Mouse (Mus musculus): ENCODE data around the gene Dglucy.

Gene Dglucy

DNA sequence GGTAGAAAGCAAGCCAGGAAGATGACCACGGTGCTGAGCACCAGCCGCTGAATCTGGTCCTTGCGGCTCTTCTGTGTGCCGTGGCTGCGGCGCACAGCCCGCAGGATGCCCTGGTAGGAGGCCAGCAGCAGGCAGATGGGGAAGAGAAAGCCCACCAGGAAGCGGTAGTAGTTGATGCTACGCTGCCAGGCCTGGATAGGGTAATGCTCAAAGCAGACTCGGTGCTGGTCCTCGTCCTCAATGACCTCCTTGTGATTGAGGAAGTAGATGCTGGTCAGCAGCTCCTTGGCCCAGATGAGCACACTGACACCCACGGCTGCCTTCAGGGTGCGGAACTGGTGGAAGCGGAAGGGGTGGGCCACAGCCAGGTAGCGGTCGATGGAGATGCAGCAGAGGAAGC, 99.7 kb downstream of the Dglucy start:
- peak; percentile 40 for DNase-seq (ENCODE audit: low read depth, low spot score)

GRCm38 (mm10) chr12:100883168-100883567, 104.3 kb downstream of the Dglucy start:
- DNase-seq (ENCODE audit: low read depth, low spot score): no peak

DNA sequence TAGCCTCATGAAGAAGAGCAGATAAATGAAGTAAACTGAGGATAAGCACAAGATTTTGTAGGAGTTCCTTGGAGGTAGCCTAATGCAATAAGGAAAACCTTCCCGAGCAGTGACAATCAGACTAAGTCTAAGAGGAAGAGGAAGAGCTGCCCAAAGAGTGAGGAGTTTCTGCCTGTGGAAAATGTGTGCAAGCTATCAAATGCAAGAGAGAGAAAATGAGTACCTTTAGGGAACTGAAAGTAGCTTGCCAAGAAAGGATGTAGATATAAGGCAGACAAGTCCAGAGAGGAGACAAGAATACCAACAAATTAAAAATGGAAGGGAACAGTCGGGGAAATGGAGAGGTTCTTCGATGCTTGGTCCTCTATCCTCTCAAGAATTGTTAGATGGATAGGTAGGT, 106.7 kb downstream of the Dglucy start:
- DNase-seq (ENCODE audit: low read depth, low spot score): no peak

DNA sequence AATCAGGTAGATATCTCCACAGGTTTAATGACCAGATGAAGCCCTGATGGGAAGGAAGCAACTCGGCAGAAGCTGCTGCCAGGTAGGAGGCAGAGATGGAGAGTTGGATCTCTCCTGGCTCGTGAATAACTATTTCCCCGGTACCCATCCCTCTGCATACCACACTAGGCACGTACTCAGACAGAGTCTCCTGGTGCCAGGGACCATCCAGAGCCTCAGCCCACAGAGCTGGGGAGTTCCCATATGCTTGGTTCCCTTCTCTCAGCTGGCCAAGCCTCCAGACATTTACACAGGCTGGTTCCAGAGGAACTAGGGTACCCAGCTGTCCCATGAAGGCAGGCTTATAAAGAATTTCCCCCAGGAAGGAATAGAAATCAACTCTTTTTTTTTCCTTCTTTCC, 108.0 kb downstream of the Dglucy start:
- no peak for DNase-seq (ENCODE audit: low read depth, low spot score)

GRCm38 (mm10) chr12:100887801-100888258, 109.0 kb downstream of the Dglucy start:
- DNase-seq (ENCODE audit: low read depth, low spot score): peak; percentile 38

GRCm38 (mm10) chr12:100890548-100890947, 111.7 kb downstream of the Dglucy start:
- DNase-seq (ENCODE audit: low read depth, low spot score): no peak

DNA sequence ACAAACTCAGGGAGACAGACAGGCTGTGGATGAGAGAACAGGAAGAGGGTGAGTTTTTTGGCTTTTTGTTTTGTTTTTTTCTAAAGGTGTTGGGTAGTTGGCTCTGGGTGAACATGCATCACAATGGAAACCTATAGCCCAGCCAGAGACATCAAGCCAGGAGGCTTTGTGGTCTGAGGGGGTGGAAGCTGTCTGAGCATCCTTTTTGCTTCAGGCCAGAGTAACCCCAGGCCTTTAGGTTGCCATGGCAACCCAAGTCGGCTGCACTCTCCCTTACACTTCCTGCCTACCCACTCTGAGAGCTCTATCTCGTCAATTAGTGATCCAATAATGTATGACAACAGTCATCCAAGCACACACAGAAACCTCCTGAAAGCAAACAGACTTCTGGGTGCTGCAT, 116.6 kb downstream of the Dglucy start:
- DNase-seq (ENCODE audit: low read depth, low spot score): peak; percentile 36

DNA sequence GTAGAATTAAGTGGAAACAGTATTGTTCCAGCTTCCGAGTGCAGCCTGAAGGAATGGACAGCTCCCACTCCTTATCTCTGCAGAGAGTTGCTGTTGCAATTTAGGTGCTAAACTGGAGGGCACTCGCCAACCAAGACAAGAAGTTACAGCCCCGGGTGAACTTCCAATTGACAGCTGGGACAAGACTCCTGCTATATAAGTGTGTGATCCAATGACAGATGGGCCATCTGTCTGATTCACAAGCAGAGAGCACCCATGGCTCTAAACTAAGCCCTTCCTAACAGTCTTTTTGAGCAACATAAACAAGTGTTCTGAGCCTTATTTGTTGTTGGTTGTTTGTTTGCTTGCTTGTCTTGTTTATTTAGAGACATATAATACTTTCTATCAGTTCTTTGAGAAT, 117.8 kb downstream of the Dglucy start:
- DNase-seq (ENCODE audit: low read depth, low spot score): no peak

DNA sequence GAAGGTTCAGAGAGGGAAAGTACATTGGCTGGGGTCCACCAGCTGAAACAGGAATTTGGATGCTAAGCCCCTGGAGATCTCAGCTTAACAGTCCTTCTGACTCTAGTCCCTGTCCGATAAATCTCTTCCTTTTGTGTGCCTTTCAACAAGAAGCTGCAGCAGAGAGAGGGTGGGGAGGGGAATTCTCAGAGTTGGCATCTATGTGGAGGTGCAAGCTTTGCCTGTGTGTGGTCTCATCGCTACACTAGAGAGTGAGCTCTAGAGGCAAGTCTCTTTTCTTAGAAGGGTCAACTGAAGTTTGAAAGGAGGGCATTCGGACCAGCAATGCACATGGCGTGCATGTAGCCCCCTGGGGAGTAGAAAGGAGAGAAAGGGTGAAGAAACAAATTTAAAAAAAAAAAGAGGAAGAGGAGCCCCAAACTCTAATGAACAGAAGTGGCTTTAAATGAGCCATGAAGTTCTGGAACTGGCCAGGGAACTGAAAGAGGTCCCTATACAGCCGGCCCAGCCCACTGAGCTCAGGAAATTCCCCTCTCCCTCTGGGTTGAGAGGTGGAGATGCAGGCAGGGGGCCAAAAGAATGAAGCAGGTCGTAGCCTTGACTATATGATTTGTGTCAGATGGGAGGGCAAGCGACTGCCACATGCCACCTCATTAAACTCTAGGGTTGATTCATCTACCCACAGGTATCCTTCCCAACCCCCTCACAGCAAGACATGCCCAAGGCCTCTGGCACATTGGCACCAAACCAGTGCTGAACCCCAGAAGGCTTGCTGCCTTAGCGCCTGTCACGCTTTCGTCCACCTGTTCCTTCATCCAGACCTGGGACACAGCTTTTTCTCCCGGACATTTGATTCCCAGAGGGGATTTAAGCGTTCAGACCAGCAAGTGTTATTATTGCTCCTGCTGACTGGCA, 119.1 kb downstream of the Dglucy start:
- DNase-seq (ENCODE audit: low read depth, low spot score): no peak

DNA sequence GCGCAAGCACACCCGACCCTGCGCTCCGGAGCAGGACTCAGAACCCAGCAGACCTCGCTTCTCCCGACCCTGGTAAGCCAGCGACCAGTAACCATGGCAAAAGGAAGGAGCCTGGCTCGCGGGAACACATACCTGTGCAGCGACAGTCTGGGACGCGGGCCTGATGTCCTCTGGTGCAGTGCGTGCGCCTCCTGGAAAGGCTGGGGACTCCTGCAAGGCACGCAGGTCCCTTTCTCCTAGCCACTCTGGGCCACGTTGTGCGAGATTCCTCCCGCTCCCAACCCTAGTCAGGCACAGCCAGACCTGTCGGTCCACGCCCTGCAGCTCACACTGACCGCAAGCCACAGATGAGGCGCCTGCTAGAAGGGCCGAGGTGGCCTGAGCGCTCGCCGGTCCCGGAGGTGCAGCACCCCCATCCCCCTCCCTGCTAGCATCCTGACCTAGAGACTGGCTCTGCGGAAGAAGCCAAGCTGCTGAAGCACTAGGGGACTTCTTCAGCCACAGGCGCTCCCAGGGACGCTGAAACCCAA, 120.3 kb downstream of the Dglucy start:
- peak; percentile 42 for DNase-seq (ENCODE audit: low read depth, low spot score)

DNA sequence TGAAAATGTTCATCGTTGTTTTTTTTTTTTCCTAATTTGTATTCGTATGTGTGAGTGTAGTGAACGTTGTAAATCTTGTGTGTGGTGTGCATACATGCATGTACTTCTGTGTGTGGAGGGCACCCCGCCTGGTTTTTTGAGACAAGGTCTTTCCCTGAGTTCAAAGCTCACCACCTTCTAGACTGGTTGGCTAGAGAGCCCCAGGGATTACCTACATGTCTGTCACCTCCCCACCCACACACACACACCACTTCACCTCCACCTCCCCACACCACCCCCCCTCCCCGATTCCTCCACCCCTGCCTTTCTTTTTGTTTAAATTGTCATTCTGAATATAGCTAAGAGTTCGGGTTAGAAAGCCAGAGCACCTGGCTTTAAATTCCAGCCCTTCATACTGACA, 122.0 kb downstream of the Dglucy start:
- DNase-seq (ENCODE audit: low read depth, low spot score): no peak

GRCm38 (mm10) chr12:100901386-100901785, 122.5 kb downstream of the Dglucy start:
- DNase-seq (ENCODE audit: low read depth, low spot score): no peak

- peak; percentile 38 for DNase-seq (ENCODE audit: low read depth, low spot score)
Observed at GRCm38 (mm10) chr12:100903761-100904160, 124.9 kb downstream of the Dglucy start.

DNA sequence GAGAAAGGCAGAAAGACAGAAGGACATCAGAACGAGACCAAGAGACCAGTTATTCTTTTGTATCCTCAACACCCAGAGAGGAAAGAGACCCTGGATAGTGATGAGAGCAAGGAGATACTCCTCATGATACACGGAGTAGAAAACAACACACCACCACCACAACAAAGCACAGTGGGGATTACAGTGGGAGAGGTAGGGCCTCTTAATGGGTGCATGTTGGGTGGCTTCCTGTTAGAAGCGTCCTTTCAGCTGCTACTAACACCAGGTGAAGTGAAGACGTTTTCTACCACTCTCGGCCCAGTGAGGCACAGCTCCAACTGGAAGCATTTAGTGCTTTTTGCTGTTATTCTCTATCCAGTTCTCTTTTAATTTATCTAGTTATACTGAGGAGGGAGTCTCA, 128.0 kb downstream of the Dglucy start:
- no peak for DNase-seq (ENCODE audit: low read depth, low spot score)

DNA sequence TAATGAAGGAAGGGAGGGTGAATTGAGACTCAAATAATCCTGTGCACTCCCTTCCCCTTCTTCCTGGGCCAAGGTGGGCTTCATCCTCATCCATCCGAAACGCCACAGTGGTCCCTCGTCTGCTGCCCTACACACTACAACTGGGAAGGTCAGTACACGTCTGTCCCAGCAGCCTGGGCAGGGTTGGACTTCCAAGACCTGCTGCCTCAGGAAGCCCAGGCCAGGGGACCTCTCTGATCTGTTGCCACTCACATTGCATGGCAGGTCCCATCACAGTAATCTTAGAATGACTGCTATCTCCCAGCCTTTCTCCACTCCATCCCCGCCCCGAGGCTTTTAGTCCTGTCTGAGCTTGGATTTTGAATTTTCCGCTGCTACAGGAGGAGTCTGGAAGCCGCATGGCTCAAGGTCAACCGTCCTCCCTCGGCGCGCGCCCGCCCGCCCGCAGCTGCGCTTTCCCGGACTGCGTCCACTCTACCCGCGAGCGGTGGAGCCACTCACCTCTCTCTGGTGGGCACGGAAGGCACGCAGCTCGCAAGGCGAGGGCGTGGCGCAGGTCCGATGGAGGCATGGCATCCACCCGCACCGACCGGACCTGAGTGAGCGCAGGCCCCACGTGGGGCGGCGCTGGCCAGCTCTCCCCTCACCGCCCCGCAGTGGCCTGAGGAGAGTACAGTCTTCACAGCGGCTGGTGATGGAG, 128.9 kb downstream of the Dglucy start, which contains the start of gene Gpr68:
Gene Gpr68 (minus strand): TSS at position 601 of the 700 bp plus-strand sequence.
- peak; percentile 39 for DNase-seq (ENCODE audit: low read depth, low spot score)

DNA sequence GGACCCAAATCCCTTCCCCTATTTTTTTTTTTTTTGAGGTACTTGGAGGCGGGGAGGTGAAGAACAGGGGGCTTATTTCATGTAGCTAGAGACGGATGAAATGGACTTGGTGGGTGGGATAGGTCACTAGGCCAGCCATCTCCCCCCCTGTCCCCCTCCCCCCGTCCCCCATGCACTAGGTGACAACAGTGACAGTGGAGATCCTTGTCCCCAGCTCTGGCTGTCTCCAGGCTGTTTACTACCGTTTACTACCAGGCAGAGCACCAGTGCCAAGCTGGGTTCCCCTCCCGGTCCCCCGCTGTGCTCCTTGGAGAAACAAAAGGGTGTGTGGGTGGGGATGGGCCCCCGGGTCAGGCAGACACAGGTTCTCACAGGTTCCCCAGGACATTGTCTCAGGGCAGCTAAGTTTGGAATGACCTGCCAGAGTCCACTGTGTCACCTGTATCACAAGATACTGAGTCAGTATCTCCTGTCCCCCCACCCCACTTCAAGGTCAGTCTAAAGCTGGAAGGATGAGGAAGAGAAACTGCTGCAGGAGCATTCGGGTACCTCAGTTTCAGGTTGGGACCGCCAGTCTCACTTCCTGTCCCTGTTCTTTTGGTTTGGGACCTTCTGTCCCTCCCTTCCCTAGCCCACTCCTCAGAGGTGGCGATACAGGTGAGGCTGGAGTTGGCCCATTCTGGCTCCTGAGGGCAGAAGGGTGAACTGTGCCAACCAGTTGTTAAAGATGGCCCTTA, 129.6 kb downstream of the Dglucy start:
- DNase-seq (ENCODE audit: low read depth, low spot score): peak; percentile 70

DNA sequence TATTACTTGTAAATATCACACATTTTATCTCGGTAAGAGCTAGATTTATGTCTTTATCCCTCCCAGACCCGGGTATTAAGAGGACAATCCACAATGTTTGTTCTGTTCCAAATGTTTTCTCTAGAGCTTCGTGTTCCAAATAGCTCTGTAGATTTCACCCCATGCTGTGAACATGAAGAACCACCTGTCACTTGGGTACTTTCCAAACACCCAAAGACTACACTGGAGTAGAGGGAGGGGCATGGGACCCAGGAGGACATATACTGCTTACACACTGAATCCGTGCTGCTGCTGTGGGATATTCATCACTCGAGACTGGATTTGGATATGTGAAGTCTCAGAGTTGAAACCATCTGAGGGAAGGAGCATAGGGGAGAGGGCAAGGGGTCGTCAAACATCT, 130.9 kb downstream of the Dglucy start:
- DNase-seq (ENCODE audit: low read depth, low spot score): no peak

GRCm38 (mm10) chr12:100910731-100911130, 131.9 kb downstream of the Dglucy start:
- no peak for DNase-seq (ENCODE audit: low read depth, low spot score)

DNA sequence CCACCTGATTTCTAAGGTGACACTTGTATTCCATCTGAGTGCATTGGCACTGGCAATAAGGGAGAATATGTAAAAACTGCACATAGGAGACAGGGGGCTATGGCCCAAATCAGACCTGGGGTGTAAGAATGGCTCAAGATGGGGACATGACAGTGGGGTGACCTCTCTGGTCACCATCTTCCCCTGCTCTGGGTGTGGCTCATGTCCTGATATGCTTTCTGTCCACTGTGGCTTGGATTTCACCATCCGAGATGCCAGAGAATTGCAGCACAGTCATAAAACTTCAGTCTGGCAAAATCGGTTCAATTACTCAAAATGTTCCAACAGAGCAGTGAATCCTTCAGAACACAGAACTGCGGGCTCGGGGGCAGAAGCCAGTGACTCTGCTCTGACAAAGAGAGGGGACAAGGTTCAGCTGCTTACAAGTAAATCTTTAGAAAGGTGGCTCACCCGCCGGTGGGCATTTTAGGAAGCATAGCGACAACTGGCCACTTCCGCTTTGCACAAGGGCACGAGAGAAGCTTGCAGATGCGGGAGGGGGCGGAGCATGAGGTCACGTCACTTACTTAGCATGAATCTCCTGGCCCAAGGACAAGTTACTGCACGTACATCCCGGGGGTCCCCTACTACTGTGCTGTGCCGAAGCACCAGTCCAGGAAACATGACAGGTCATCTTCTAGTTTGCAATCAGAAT, 145.9 kb downstream of the Dglucy start:
- DNase-seq (ENCODE audit: low read depth, low spot score): no peak

GRCm38 (mm10) chr12:100925644-100926619, 147.1 kb downstream of the Dglucy start:
- peak; percentile 88 for DNase-seq (ENCODE audit: low read depth, low spot score)

Measured in ZHBTc4 (cell line).